Mouse (Mus musculus): ENCODE results near the gene Clasrp. TPM values are rescaled to one million over a fixed set of nuclear protein-coding genes. Genes with fewer than 3 reads are reported as not detected.

The Clasrp gene
- polyA plus RNA-seq, 1 experiment = 240 TPM

GRCm38 (mm10) chr7:19572926-19573775, 31.1 kb downstream of the Clasrp start:
- Histone ChIP-seq H3K27me3 (ENCODE audit: control insufficient read depth, insufficient read depth, low read length) (peaks cover 6% of the 10 kb centered on the region; the same call in 1 of the 2 replicates), H3K4me1 (replicated peaks; ENCODE audit: control insufficient read depth, insufficient read depth, low read length) (peaks cover 18% of the 10 kb centered on the region), H3K4me3 (ENCODE audit: control insufficient read depth, insufficient read depth, low read length) (peak overlapping the region; percentile 76), H3K27ac (ENCODE audit: control insufficient read depth, insufficient read depth, low read length) (no peak overlapping the region), H3K36me3 (ENCODE audit: control insufficient read depth, insufficient read depth, low read length) (no peaks in the 10 kb centered on the region)
- peak; percentile 85 for TF ChIP-seq POLR2A (IDR thresholded peaks at IDR 0.05; ENCODE audit: control insufficient read depth, extremely low read depth, insufficient read depth, low read length, poor library complexity)
- peak; percentile 32; the same call in 1 of the 2 replicates for TF ChIP-seq CTCF (IDR thresholded peaks at IDR 0.05; ENCODE audit: borderline replicate concordance, control insufficient read depth, extremely low read depth, insufficient read depth, low read length, poor library complexity)
- peak; percentile 80 for DNase-seq
- WGBS = 1% methylated on average over 53 of the region's 53 CpGs

- H3K27ac ChIP-seq (ENCODE audit: control insufficient read depth, insufficient read depth, low read length) = no peak overlapping the region
- H3K27me3 ChIP-seq (ENCODE audit: control insufficient read depth, insufficient read depth, low read length) = no peaks in the 10 kb centered on the region
- no peaks in the 10 kb centered on the region for H3K36me3 ChIP-seq (ENCODE audit: control insufficient read depth, insufficient read depth, low read length)
- H3K4me1 ChIP-seq (replicated peaks; ENCODE audit: control insufficient read depth, insufficient read depth, low read length) = peaks cover 5% of the 10 kb centered on the region
- TF ChIP-seq CTCF (IDR thresholded peaks at IDR 0.05; ENCODE audit: borderline replicate concordance, control insufficient read depth, extremely low read depth, insufficient read depth, low read length, poor library complexity) (no peak), POLR2A (IDR thresholded peaks at IDR 0.05; ENCODE audit: control insufficient read depth, extremely low read depth, insufficient read depth, low read length, poor library complexity) (no peak)
- H3K4me3 ChIP-seq (ENCODE audit: control insufficient read depth, insufficient read depth, low read length) = no peak overlapping the region
- 92% methylated on average over 3 of the region's 3 CpGs for WGBS
- no peak for DNase-seq
These were observed 34.6 kb downstream of the Clasrp start for GRCm38 (mm10) chr7:19569647-19570046.

GRCm38 (mm10) chr7:19567426-19567825, 36.9 kb downstream of the Clasrp start:
- Histone ChIP-seq H3K4me3 (ENCODE audit: control insufficient read depth, insufficient read depth, low read length) (no peak overlapping the region), H3K4me1 (replicated peaks; ENCODE audit: control insufficient read depth, insufficient read depth, low read length) (peaks cover 6% of the 10 kb centered on the region), H3K27me3 (ENCODE audit: control insufficient read depth, insufficient read depth, low read length) (no peaks in the 10 kb centered on the region), H3K36me3 (ENCODE audit: control insufficient read depth, insufficient read depth, low read length) (no peaks in the 10 kb centered on the region), H3K27ac (ENCODE audit: control insufficient read depth, insufficient read depth, low read length) (no peak overlapping the region)
- TF ChIP-seq POLR2A (IDR thresholded peaks at IDR 0.05; ENCODE audit: control insufficient read depth, extremely low read depth, insufficient read depth, low read length, poor library complexity) = no peak
- TF ChIP-seq CTCF (IDR thresholded peaks at IDR 0.05; ENCODE audit: borderline replicate concordance, control insufficient read depth, extremely low read depth, insufficient read depth, low read length, poor library complexity) = no peak
- WGBS = 99% methylated on average over 8 of the region's 8 CpGs
- DNase-seq = no peak

GRCm38 (mm10) chr7:19565803-19566202, 38.5 kb downstream of the Clasrp start:
- Histone ChIP-seq H3K36me3 (ENCODE audit: control insufficient read depth, insufficient read depth, low read length) (no peaks in the 10 kb centered on the region), H3K27ac (ENCODE audit: control insufficient read depth, insufficient read depth, low read length) (no peak overlapping the region), H3K4me3 (ENCODE audit: control insufficient read depth, insufficient read depth, low read length) (no peak overlapping the region), H3K27me3 (ENCODE audit: control insufficient read depth, insufficient read depth, low read length) (no peaks in the 10 kb centered on the region), H3K4me1 (replicated peaks; ENCODE audit: control insufficient read depth, insufficient read depth, low read length) (peaks cover 12% of the 10 kb centered on the region)
- DNase-seq = no peak
- WGBS = 98% methylated on average over 2 of the region's 2 CpGs
- TF ChIP-seq POLR2A (IDR thresholded peaks at IDR 0.05; ENCODE audit: control insufficient read depth, extremely low read depth, insufficient read depth, low read length, poor library complexity) (no peak), CTCF (IDR thresholded peaks at IDR 0.05; ENCODE audit: borderline replicate concordance, control insufficient read depth, extremely low read depth, insufficient read depth, low read length, poor library complexity) (no peak)

- Histone ChIP-seq H3K4me3 (ENCODE audit: control insufficient read depth, insufficient read depth, low read length) (no peak overlapping the region), H3K4me1 (replicated peaks; ENCODE audit: control insufficient read depth, insufficient read depth, low read length) (peaks cover 21% of the 10 kb centered on the region), H3K27me3 (ENCODE audit: control insufficient read depth, insufficient read depth, low read length) (no peaks in the 10 kb centered on the region), H3K27ac (ENCODE audit: control insufficient read depth, insufficient read depth, low read length) (no peak overlapping the region), H3K36me3 (ENCODE audit: control insufficient read depth, insufficient read depth, low read length) (no peaks in the 10 kb centered on the region)
- TF ChIP-seq POLR2A (IDR thresholded peaks at IDR 0.05; ENCODE audit: control insufficient read depth, extremely low read depth, insufficient read depth, low read length, poor library complexity) (no peak), CTCF (IDR thresholded peaks at IDR 0.05; ENCODE audit: borderline replicate concordance, control insufficient read depth, extremely low read depth, insufficient read depth, low read length, poor library complexity) (no peak)
- DNase-seq = no peak
- WGBS = 95% methylated on average over 4 of the region's 4 CpGs
These were observed 39.8 kb downstream of the Clasrp start for GRCm38 (mm10) chr7:19564455-19564854.

GRCm38 (mm10) chr7:19563884-19564283, 40.4 kb downstream of the Clasrp start:
- H3K4me1 ChIP-seq (replicated peaks; ENCODE audit: control insufficient read depth, insufficient read depth, low read length) = peaks cover 25% of the 10 kb centered on the region
- no peak overlapping the region for H3K4me3 ChIP-seq (ENCODE audit: control insufficient read depth, insufficient read depth, low read length)
- H3K36me3 ChIP-seq (ENCODE audit: control insufficient read depth, insufficient read depth, low read length) = no peaks in the 10 kb centered on the region
- no peaks in the 10 kb centered on the region for H3K27me3 ChIP-seq (ENCODE audit: control insufficient read depth, insufficient read depth, low read length)
- no peak for DNase-seq
- WGBS = 95% methylated on average over 3 of the region's 3 CpGs
- H3K27ac ChIP-seq (ENCODE audit: control insufficient read depth, insufficient read depth, low read length) = no peak overlapping the region
- no peak for TF ChIP-seq POLR2A (IDR thresholded peaks at IDR 0.05; ENCODE audit: control insufficient read depth, extremely low read depth, insufficient read depth, low read length, poor library complexity)
- no peak for TF ChIP-seq CTCF (IDR thresholded peaks at IDR 0.05; ENCODE audit: borderline replicate concordance, control insufficient read depth, extremely low read depth, insufficient read depth, low read length, poor library complexity)
